Comparison of ENCODE assay signal across 15 mouse cellular contexts in genomic region chr3:79180086-79180485, GRCm38 (mm10).
DNase-seq lines count a peak whose midpoint lies in the region; ATAC-seq and TF ChIP-seq lines count a peak whose summit lies in the region.
"Had no signal": no experiment of that assay in that cellular context is flagged by ENCODE, and none has a peak within 500 bp of the region (broad histone marks: within the 10 kb centered on the region; RNA-seq: fewer than 3 reads in every experiment).

No protein-coding gene starts in this region.

- H3K4me3 ChIP-seq in heart, embryonic 11.5 days (ENCODE audit: low read depth, low read length): peak overlapping the region; percentile 29
- H3K4me3 ChIP-seq in lung, postnatal 0 days (ENCODE audit: low read depth, low read length): no peak overlapping the region
- no peak overlapping the region for H3K4me3 ChIP-seq in intestine, embryonic 15.5 days (replicated peaks)
- no peak overlapping the region for H3K4me3 ChIP-seq in forebrain, embryonic 14.5 days (ENCODE audit: low read depth, low read length)
- H3K4me3 ChIP-seq: erythroblast, embryonic 14.5 days; limb, embryonic 12.5 days; midbrain, embryonic 15.5 days had no signal

- no peaks in the 10 kb centered on the region for H3K9me3 ChIP-seq in heart, embryonic 11.5 days (replicated peaks; ENCODE audit: control insufficient read depth, low read length)
- no peaks in the 10 kb centered on the region for H3K9me3 ChIP-seq in lung, postnatal 0 days (ENCODE audit: low read length)
- H3K9me3 ChIP-seq in intestine, embryonic 15.5 days: no peaks in the 10 kb centered on the region
- H3K9me3 ChIP-seq in forebrain, embryonic 14.5 days (replicated peaks; ENCODE audit: control insufficient read depth, low read length): no peaks in the 10 kb centered on the region
- H3K9me3 ChIP-seq: limb, embryonic 12.5 days; midbrain, embryonic 15.5 days had no signal

- peak overlapping the region; percentile 61; the same call in 1 of the 2 replicates for H3K9ac ChIP-seq in heart, embryonic 11.5 days (ENCODE audit: low read depth, low read length)
- H3K9ac ChIP-seq in lung, postnatal 0 days (replicated peaks; ENCODE audit: low read depth): 0 out of 2 replicates have a peak overlapping the region, but pooled peaks have one; percentile 19
- H3K9ac ChIP-seq in intestine, embryonic 15.5 days: no peak overlapping the region
- H3K9ac ChIP-seq in forebrain, embryonic 14.5 days (ENCODE audit: low read length): no peak overlapping the region
- H3K9ac ChIP-seq: limb, embryonic 12.5 days; midbrain, embryonic 15.5 days had no signal

- WGBS in heart, embryonic 11.5 days (ENCODE audit: insufficient replicate concordance): 27% methylated on average over 8 of the region's 8 CpGs
- whole genome bisulfite sequencing in lung, postnatal 0 days: 21% methylated on average over 8 of the region's 8 CpGs
- 28% methylated on average over 8 of the region's 8 CpGs for WGBS in intestine, embryonic 15.5 days
- 75% methylated on average over 8 of the region's 8 CpGs for WGBS in forebrain, embryonic 14.5 days

- ATAC-seq in heart, embryonic 11.5 days (replicated peaks; ENCODE audit: insufficient number of reproducible peaks, low FRiP score, low TSS enrichment): peak; percentile 56; the same call in 1 of the 2 replicates
- ATAC-seq in lung, postnatal 0 days: 0 out of 2 replicates have a peak, but pooled peaks have one; percentile 18
- 0 out of 2 replicates have a peak, but pooled peaks have one; percentile 23 for ATAC-seq in intestine, embryonic 15.5 days
- no peak for ATAC-seq in inflammation-experienced regulatory T-cells, adult 6 months
- no peak for ATAC-seq in forebrain, embryonic 14.5 days
- ATAC-seq: activated CD4-positive, CD25-positive, alpha-beta regulatory T cell, adult 4 months had no signal

- H3K4me1 ChIP-seq in heart, embryonic 11.5 days (ENCODE audit: control insufficient read depth, insufficient read depth, low read length): peaks cover 45% of the 10 kb centered on the region
- peaks cover 30% of the 10 kb centered on the region; the same call in 1 of the 2 replicates for H3K4me1 ChIP-seq in lung, postnatal 0 days (ENCODE audit: insufficient read depth, low read depth, low read length)
- peaks cover 32% of the 10 kb centered on the region for H3K4me1 ChIP-seq in intestine, embryonic 15.5 days (replicated peaks)
- peaks cover 9% of the 10 kb centered on the region; the same call in 1 of the 2 replicates for H3K4me1 ChIP-seq in forebrain, embryonic 14.5 days (ENCODE audit: control insufficient read depth, insufficient read depth, low read length)

- no peak for TF ChIP-seq CTCF in lung, postnatal 0 days (IDR thresholded peaks at IDR 0.05)

- no peaks in the 10 kb centered on the region for H3K27me3 ChIP-seq in heart, embryonic 11.5 days (ENCODE audit: control insufficient read depth, insufficient read depth, low read length)
- no peaks in the 10 kb centered on the region for H3K27me3 ChIP-seq in lung, postnatal 0 days (replicated peaks; ENCODE audit: insufficient read depth, low read length)
- H3K27me3 ChIP-seq in intestine, embryonic 15.5 days (replicated peaks): no peaks in the 10 kb centered on the region
- H3K27me3 ChIP-seq in forebrain, embryonic 14.5 days (replicated peaks; ENCODE audit: control insufficient read depth, insufficient read depth, low read length): no peaks in the 10 kb centered on the region
- H3K27me3 ChIP-seq: limb, embryonic 12.5 days; midbrain, embryonic 15.5 days had no signal

- intact Hi-C loops in heart, postnatal 36 days (cut with DNase I): loop anchor here (2.0 kb wide), 1 partner anchor 15 kb away; no protein-coding TSS in a partner anchor

- TF ChIP-seq EP300 in lung, postnatal 0 days (IDR thresholded peaks at IDR 0.05): no peak

- H3K36me3 ChIP-seq in heart, embryonic 11.5 days (ENCODE audit: control insufficient read depth, insufficient read depth, low read length): no peaks in the 10 kb centered on the region
- no peaks in the 10 kb centered on the region for H3K36me3 ChIP-seq in lung, postnatal 0 days (ENCODE audit: insufficient read depth, low read length)
- H3K36me3 ChIP-seq in intestine, embryonic 15.5 days: no peaks in the 10 kb centered on the region
- H3K36me3 ChIP-seq in forebrain, embryonic 14.5 days (ENCODE audit: control insufficient read depth, insufficient read depth, low read length): no peaks in the 10 kb centered on the region
- H3K36me3 ChIP-seq: limb, embryonic 12.5 days; midbrain, embryonic 15.5 days had no signal

- no peak for DNase-seq in heart, postnatal 36 days
- peak; percentile 72 for DNase-seq in lung, postnatal 0 days (ENCODE audit: low spot score)
- DNase-seq in lung, postnatal 36 days: no peak
- DNase-seq in forebrain, embryonic 14.5 days (ENCODE audit: low spot score): no peak
- no peak for DNase-seq in testis, postnatal 14 days (ENCODE audit: low spot score)
- DNase-seq: cerebellum, adult 11-12 months; gastrocnemius, postnatal 25 days; kidney, postnatal 25 days had no signal

- peak overlapping the region; percentile 80 for H3K27ac ChIP-seq in heart, embryonic 11.5 days (ENCODE audit: low read depth, low read length)
- peak overlapping the region; percentile 57; the same call in 1 of the 2 replicates for H3K27ac ChIP-seq in lung, postnatal 0 days (ENCODE audit: low read length)
- H3K27ac ChIP-seq in intestine, embryonic 15.5 days: no peak overlapping the region
- H3K27ac ChIP-seq in forebrain, embryonic 14.5 days (ENCODE audit: low read depth, low read length): no peak overlapping the region
- H3K27ac ChIP-seq: limb, embryonic 12.5 days had no signal

- peak overlapping the region; percentile 56 for H3K4me2 ChIP-seq in heart, embryonic 11.5 days
- H3K4me2 ChIP-seq in lung, postnatal 0 days (replicated peaks; ENCODE audit: low read depth, low read length): peak overlapping the region; percentile 59
- peak overlapping the region; percentile 27; the same call in 1 of the 2 replicates for H3K4me2 ChIP-seq in intestine, embryonic 15.5 days (replicated peaks)
- no peak overlapping the region for H3K4me2 ChIP-seq in forebrain, embryonic 14.5 days (ENCODE audit: low read length)
- H3K4me2 ChIP-seq: limb, embryonic 12.5 days; midbrain, embryonic 15.5 days had no signal

Comparison
In these comparisons a context has a peak if more than half of its experiments do, and no peak if none do; other contexts are left out.
1. ATAC-seq: peak in heart, embryonic 11.5 days (single experiment), lung, postnatal 0 days (single experiment) and intestine, embryonic 15.5 days (single experiment); none in inflammation-experienced regulatory T-cells, adult 6 months (single experiment) and forebrain, embryonic 14.5 days (single experiment).
2. H3K27ac ChIP-seq: peak in heart, embryonic 11.5 days (single experiment) and lung, postnatal 0 days (single experiment); none in intestine, embryonic 15.5 days (single experiment) and forebrain, embryonic 14.5 days (single experiment).
3. H3K9ac ChIP-seq: peak in heart, embryonic 11.5 days (single experiment) and lung, postnatal 0 days (single experiment); none in intestine, embryonic 15.5 days (single experiment) and forebrain, embryonic 14.5 days (single experiment).